Mouse (Mus musculus) intestine, embryonic 16.5 days (tissue): ENCODE data around the gene Myo1c. TPM values are rescaled to one million over a fixed set of nuclear protein-coding genes. Genes with fewer than 3 reads are reported as not detected.
"Not testable (repeated sequence)": the region's sequence is repeated elsewhere in the genome, so short reads cannot be mapped to it uniquely, and the experiment has no call there.

Experiments
- ATAC-seq: fragments of 200-750 bp; cut with Nextera tagmentation; 2 replicates; pipeline ENCODE4 v1.8.0; 2017; ENCODE audit warnings: moderate TSS enrichment, moderate library complexity
- H3K27ac ChIP-seq: fragments of 300-500 bp; sonication (generic); 2 replicates; pipeline ENCODE4 v1.5.1; 2014; ENCODE audit warnings: mild to moderate bottlenecking, low read length
- H3K27me3 ChIP-seq: fragments of 300-500 bp; sonication (generic); replicated peaks from 2 replicates; pipeline ENCODE4 v1.6.1; 2014; ENCODE audit warnings: low read length, control low read depth, mixed read lengths; ENCODE audit not compliant: control insufficient read depth, insufficient read depth
- H3K36me3 ChIP-seq: fragments of 300-500 bp; sonication (generic); 2 replicates; pipeline ENCODE4 v1.6.1; 2014; ENCODE audit warnings: low read length, control low read depth; ENCODE audit not compliant: control insufficient read depth, insufficient read depth
- H3K4me1 ChIP-seq: fragments of 300-500 bp; sonication (generic); 2 replicates; pipeline ENCODE4 v1.6.1; 2014; ENCODE audit warnings: low read length, control low read depth, mixed read lengths; ENCODE audit not compliant: control insufficient read depth, insufficient read depth
- H3K4me2 ChIP-seq: fragments of 300-500 bp; sonication (generic); 2 replicates; pipeline ENCODE4 v1.6.1; 2014; ENCODE audit warnings: low read depth, low read length, control low read depth
- H3K4me3 ChIP-seq: fragments of 300-500 bp; sonication (generic); 2 replicates; pipeline ENCODE4 v1.5.1; 2014; ENCODE audit warnings: mild to moderate bottlenecking, low read length
- H3K9ac ChIP-seq: fragments of 300-500 bp; sonication (generic); 2 replicates; pipeline ENCODE4 v1.6.1; 2014; ENCODE audit warnings: low read depth, low read length
- H3K9me3 ChIP-seq: fragments of 300-500 bp; sonication (generic); 2 replicates; pipeline ENCODE4 v1.6.1; 2016; ENCODE audit warnings: low read length, control low read depth; ENCODE audit not compliant: control insufficient read depth
- WGBS: fragments of 180-500 bp; shearing (Covaris S2); extraction: QIAGEN DNeasy Blood & Tissue Kit; methylation state at CpG from one replicate; pipeline ENCODE4 v1.1.7; 2014; 5-methylcytosine and 5-hydroxymethylcytosine counted together
- polyA plus RNA-seq: library from polyadenylated mRNA; unstranded; fragments of >200 nt; fragmentation: Nextera tagmentation; extraction: Ambion mirVana; gene quantifications from 2 replicates; pipeline ENCODE4 v1.2.1, GENCODE M21; 2015

The Myo1c gene
- polyA plus RNA-seq, 1 experiment from 2014 or later = 45.5 TPM

- Histone ChIP-seq H3K9me3 (no peaks in the 10 kb centered on the region), H3K36me3 (peaks cover 9% of the 10 kb centered on the region), H3K27ac (no peak overlapping the region), H3K4me3 (no peak overlapping the region), H3K4me2 (no peak overlapping the region), H3K27me3 (no peaks in the 10 kb centered on the region), H3K4me1 (peaks cover 4% of the 10 kb centered on the region; the same call in 1 of the 2 replicates), H3K9ac (no peak overlapping the region)
- ATAC-seq = no peak
Observed at GRCm38 (mm10) chr11:75691047-75691446, 40.7 kb downstream of the Myo1c start.

- WGBS = 92% methylated on average over 5 of the region's 5 CpGs
- H3K36me3 ChIP-seq = peaks cover 18% of the 10 kb centered on the region
- H3K27ac ChIP-seq = no peak overlapping the region
- H3K4me1 ChIP-seq = no peaks in the 10 kb centered on the region
- no peak for ATAC-seq
- no peaks in the 10 kb centered on the region for H3K9me3 ChIP-seq
- H3K27me3 ChIP-seq = no peaks in the 10 kb centered on the region
- no peak overlapping the region for H3K9ac ChIP-seq
- no peak overlapping the region for H3K4me2 ChIP-seq
- H3K4me3 ChIP-seq = no peak overlapping the region
Observed at GRCm38 (mm10) chr11:75693570-75693969, 43.3 kb downstream of the Myo1c start.

GRCm38 (mm10) chr11:75697464-75697863 lies 47.2 kb downstream of the Myo1c start:
- not testable (repeated sequence) for H3K9ac ChIP-seq, H3K4me2 ChIP-seq, H3K9me3 ChIP-seq, H3K27ac ChIP-seq, H3K4me1 ChIP-seq, ATAC-seq, H3K4me3 ChIP-seq, H3K27me3 ChIP-seq
- WGBS = 89% methylated on average over 3 of the region's 3 CpGs
- peaks cover 19% of the 10 kb centered on the region for H3K36me3 ChIP-seq

GRCm38 (mm10) chr11:75700557-75700956 lies 50.3 kb downstream of the Myo1c start:
- Histone ChIP-seq H3K4me3 (no peak overlapping the region), H3K4me2 (no peak overlapping the region), H3K27me3 (no peaks in the 10 kb centered on the region), H3K27ac (no peak overlapping the region), H3K9me3 (no peaks in the 10 kb centered on the region), H3K9ac (no peak overlapping the region), H3K36me3 (peaks cover 21% of the 10 kb centered on the region), H3K4me1 (no peaks in the 10 kb centered on the region)
- ATAC-seq = no peak
- 94% methylated on average over 5 of the region's 5 CpGs for WGBS

- Histone ChIP-seq H3K36me3 (peaks cover 20% of the 10 kb centered on the region), H3K4me1 (no peaks in the 10 kb centered on the region), H3K9ac (no peak overlapping the region), H3K4me3 (no peak overlapping the region), H3K4me2 (no peak overlapping the region), H3K27ac (no peak overlapping the region), H3K9me3 (no peaks in the 10 kb centered on the region), H3K27me3 (no peaks in the 10 kb centered on the region)
- 89% methylated on average over 6 of the region's 6 CpGs for WGBS
- ATAC-seq = no peak
Observed at GRCm38 (mm10) chr11:75702761-75703160, 52.5 kb downstream of the Myo1c start.

- H3K36me3 ChIP-seq = peaks cover 14% of the 10 kb centered on the region; the same call in 1 of the 2 replicates
Observed at GRCm38 (mm10) chr11:75703748-75704147, 53.4 kb downstream of the Myo1c start.

GRCm38 (mm10) chr11:75713949-75714348 lies 63.6 kb downstream of the Myo1c start:
- Histone ChIP-seq H3K4me1 (no peaks in the 10 kb centered on the region), H3K9ac (no peak overlapping the region), H3K27me3 (no peaks in the 10 kb centered on the region), H3K27ac (no peak overlapping the region), H3K4me2 (no peak overlapping the region), H3K36me3 (no peaks in the 10 kb centered on the region), H3K4me3 (no peak overlapping the region), H3K9me3 (no peaks in the 10 kb centered on the region)
- ATAC-seq = no peak
- WGBS = 94% methylated on average over 1 of the region's 1 CpGs

More at GRCm38 (mm10) chr11:75703748-75704147, 53.4 kb downstream of the Myo1c start:
- H3K4me3 ChIP-seq = no peak overlapping the region
- no peaks in the 10 kb centered on the region for H3K27me3 ChIP-seq
- no peak for ATAC-seq
- no peaks in the 10 kb centered on the region for H3K4me1 ChIP-seq
- no peaks in the 10 kb centered on the region for H3K9me3 ChIP-seq
- no peak overlapping the region for H3K9ac ChIP-seq
- no peak overlapping the region for H3K27ac ChIP-seq
- 93% methylated on average over 2 of the region's 2 CpGs for WGBS
- H3K4me2 ChIP-seq = no peak overlapping the region

GRCm38 (mm10) chr11:75715556-75715955 lies 65.3 kb downstream of the Myo1c start:
- no peak overlapping the region for H3K9ac ChIP-seq
- H3K27ac ChIP-seq = no peak overlapping the region
- 30% methylated on average over 12 of the region's 12 CpGs for WGBS
- no peak overlapping the region for H3K4me2 ChIP-seq
- H3K9me3 ChIP-seq = no peaks in the 10 kb centered on the region
- H3K4me3 ChIP-seq = no peak overlapping the region
- H3K4me1 ChIP-seq = no peaks in the 10 kb centered on the region
- ATAC-seq = no peak
- H3K27me3 ChIP-seq = no peaks in the 10 kb centered on the region
- no peaks in the 10 kb centered on the region for H3K36me3 ChIP-seq

GRCm38 (mm10) chr11:75716661-75717325 lies 66.5 kb downstream of the Myo1c start:
- H3K4me1 ChIP-seq = no peaks in the 10 kb centered on the region
- no peak overlapping the region for H3K4me2 ChIP-seq
- no peaks in the 10 kb centered on the region for H3K9me3 ChIP-seq
- H3K27me3 ChIP-seq = no peaks in the 10 kb centered on the region
- no peak overlapping the region for H3K27ac ChIP-seq
- no peaks in the 10 kb centered on the region for H3K36me3 ChIP-seq
- ATAC-seq = no peak
- no peak overlapping the region for H3K9ac ChIP-seq
- 69% methylated on average over 8 of the region's 8 CpGs for WGBS
- no peak overlapping the region for H3K4me3 ChIP-seq

GRCm38 (mm10) chr11:75722339-75722738 lies 72.0 kb downstream of the Myo1c start:
- Histone ChIP-seq H3K4me1 (no peaks in the 10 kb centered on the region), H3K27ac (no peak overlapping the region), H3K4me3 (no peak overlapping the region), H3K4me2 (no peak overlapping the region), H3K27me3 (no peaks in the 10 kb centered on the region), H3K36me3 (no peaks in the 10 kb centered on the region), H3K9ac (no peak overlapping the region), H3K9me3 (no peaks in the 10 kb centered on the region)
- WGBS = 48% methylated on average over 4 of the region's 4 CpGs
- ATAC-seq = no peak
